Mouse (Mus musculus) spleen, postnatal 14 days (tissue): Measurements from ENCODE around the gene Prkcsh.

ENCODE experiments used
- DNase-seq, 2 experiments: peaks; one replicate each; pipeline ENCODE4 v3.0.0; 2021 to 2022; ENCODE audit warnings: low spot score in 2 of 2

The Prkcsh gene

GRCm38 (mm10) chr9:21987592-21988342 is 14.8 kb upstream of the Prkcsh start:
- DNase-seq = no peak

DNA sequence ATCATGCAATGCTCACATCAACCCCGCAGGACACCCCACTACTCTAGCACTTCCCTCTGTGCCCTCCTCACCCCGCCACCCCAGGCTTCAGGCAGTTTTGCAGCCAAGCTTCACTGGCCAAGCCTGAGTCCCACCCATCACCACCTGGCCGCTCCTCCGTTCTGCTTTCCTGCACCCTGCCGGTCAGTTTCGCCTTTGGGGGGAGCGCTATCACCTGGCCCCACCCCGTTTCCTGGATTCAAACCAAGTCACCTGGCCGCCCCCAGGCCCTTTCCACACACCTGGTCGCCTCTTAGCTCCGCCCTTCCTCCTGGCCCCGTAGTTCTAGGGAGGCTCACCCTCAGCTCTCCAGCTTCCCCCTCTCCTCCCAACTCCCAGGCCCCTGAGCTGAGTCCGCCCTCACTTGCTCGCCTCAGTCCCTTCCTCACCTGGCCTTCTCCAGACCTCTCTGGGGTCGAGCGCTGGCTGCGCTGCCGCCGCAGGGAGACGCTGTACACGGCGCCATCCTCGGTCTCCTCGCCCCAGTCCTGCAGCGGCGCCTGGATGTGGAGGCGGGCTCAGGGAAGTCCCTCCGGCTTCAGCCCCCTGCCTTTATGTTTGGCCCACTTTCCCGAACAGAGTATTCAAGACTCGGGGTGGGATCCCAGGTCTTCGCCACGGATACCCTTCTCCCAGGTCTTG is 14.0 kb upstream of the Prkcsh start:
- no peak for DNase-seq

DNA sequence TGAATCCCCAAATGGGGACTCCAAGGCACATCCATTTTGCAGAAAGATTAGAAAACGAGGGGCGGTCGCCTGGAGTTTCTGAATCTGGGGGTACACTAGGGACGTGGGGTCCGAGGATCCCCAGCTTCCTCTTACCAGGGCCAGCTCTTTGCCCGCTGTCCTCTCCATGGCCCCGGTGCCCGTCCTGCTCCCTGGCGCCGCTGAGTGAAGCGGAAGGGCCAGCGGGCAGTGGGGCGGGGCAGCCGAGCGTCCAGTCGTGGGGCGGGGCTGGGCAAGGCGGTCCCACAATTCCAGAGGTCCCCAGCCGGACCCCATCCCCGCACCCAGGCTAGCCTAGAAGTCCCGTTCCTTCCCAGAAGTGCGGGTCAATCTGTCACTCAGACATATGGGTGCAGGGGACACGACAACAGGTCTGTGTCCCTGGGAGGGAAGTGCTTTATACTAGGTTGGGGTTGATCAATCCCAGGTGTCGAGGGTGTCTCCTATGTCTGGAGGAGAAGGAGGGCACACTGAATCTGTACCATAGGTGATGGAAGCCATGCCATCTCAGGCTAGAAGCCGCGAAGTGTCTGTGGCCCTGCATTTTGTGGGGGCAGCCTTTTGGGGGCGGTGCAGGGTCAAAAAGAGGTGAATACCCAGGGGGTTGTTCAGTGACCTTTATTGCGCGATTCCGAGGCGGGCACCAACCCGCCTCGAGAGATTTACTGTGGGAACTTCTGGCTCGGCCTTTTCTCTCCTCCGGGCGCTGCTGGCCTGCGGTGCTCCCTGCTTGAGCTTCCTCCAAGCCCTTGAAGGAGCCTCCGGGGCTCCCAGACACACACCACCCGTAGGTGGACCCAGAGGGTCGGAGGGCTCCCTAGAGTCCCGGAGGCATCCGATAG is 13.1 kb upstream of the Prkcsh start, which contains the start of gene Rgl3:
TSS of gene Rgl3 (minus strand) at position 217 of the 881 bp plus-strand sequence.
- DNase-seq = no peak

DNA sequence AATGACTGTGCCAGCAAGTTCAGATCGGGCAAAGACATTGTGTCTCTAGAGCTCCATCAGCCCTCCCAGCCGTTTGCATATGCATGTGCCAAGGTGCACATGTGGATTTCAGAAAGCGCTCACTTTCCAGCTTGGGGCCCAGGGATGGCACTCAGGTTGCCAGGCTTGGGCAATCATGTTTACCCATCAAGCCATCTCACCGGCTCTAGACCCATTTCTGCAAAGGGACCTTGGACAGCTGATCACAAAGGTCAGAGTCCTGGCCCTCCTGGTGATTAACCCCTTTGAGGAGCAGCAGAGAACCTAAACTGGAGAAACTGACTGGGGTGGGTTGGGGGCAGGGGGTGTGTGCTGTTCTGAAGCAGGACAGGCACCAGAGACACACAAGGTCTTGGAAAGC is 10.4 kb upstream of the Prkcsh start:
- DNase-seq = no peak

- no peak for DNase-seq
These were observed 6.3 kb upstream of the Prkcsh start for GRCm38 (mm10) chr9:21996178-21996867.

- DNase-seq = no peak
These were observed 2.3 kb upstream of the Prkcsh start for GRCm38 (mm10) chr9:22000296-22000695.

DNA sequence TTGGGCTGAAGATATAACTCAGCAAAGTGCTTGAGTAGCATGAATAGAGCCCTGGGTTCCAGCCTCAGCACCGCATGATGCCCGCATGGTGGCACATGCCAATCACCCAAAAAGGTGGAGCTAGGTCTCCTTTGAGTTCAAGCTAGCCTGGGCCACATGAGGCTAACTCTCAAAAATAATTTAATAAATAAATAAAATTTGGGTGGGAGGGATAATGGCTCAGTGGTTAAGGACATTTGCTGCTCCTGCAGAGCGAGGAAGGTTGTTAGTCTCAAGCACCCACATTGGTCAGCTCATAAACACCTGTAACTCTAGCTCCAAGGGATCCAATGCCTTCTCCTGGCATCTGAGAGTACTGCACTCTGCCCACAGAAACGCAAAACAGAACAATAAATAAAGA is 973 bp upstream of the Prkcsh start:
- no peak for DNase-seq

DNA sequence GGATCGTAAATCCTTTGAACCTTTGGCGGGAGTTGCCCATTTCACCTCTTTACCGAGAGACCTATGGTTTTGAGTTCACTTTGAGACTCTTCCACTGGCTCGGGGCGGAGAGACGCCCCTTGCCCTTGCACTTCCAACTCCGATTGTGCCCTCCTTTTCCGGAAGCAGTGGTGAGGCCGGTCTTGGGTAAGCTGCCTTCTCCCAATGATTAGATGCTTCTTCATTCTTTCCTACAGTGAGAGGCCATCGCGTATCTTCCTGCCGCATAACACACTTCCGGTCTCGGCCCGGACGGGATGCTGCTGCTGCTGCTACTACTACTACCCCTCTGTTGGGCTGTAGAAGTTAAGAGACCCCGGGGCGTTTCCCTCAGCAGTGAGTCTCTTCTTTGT is 553 bp downstream of the Prkcsh start:
- peak in 1 of 2 experiments; percentile 19 for DNase-seq

GRCm38 (mm10) chr9:22004546-22004945 is 1.9 kb downstream of the Prkcsh start:
- DNase-seq = no peak

GRCm38 (mm10) chr9:22011055-22011454 is 8.4 kb downstream of the Prkcsh start:
- DNase-seq = no peak

GRCm38 (mm10) chr9:22012731-22013130 is 10.1 kb downstream of the Prkcsh start:
- DNase-seq = no peak

- no peak for DNase-seq
These were observed 13.6 kb downstream of the Prkcsh start for GRCm38 (mm10) chr9:22016245-22016644.

DNA sequence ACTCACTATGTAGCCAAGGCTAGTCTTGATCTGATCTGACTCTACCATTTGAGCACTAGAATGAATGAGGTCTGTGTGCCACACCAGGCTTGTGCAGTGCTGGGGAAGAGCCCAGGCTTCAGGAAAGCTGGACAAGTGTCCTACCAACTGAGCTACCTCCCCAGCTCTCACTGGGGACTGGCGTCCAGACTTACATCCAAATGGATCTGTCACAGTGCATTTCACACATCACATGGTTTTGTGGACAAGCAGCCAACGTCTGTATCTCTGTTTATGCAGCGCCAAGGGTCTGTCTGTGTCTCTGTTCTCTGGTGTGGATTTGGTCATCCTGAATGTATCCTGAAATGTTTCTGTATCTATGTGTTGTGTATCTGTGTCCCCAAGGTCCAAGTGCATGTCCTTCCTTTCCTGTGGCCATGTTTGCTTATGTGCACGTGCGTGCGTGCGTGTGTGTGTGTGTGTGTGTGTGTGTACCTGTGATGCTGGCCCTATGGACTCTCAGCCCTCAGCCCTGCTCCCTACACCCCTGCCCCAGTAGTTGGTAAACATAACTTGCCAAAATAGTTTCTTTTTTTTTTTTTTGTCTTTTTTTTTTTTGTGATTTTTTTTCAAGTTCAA is 14.7 kb downstream of the Prkcsh start:
- DNase-seq = no peak

DNA sequence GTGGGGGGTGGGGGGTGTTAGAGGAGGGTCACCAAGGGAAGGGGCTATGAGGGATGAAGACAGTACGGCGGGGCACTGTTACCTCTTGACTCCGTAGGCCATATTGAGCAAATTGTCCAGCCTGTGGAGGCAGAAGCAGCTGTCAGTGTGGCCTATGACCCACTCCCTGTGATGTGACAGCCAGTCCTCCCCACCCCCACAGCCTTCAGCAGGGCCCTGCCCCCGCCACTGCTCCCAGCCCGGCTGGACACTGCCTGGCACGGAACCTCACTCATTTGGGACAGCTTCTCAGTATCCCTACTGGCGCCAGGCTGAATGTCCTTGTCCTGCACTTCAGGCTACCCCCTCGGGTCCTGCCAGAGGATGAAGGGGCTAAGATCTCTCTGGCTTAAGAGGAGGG is 22.0 kb downstream of the Prkcsh start:
- no peak for DNase-seq

DNA sequence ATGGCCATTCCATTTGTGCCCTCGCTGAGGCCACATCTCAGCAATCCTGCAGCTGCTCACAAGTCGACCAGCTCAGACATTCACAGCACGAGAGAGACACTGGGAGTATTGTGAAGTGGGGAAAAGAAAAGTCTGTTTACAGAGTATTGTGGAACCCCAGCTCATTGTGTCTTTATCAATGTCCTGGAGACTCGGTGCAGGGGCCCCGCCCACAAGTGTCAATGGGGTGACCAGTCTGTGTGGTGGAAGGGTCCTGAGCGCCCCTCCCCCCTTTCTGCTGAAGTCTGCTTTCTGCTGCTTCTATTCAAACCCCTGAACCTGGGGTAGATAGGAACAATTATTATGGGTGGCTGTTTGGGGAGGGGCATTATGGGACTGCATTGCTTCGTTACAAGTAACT is 25.9 kb downstream of the Prkcsh start:
- no peak for DNase-seq

DNA sequence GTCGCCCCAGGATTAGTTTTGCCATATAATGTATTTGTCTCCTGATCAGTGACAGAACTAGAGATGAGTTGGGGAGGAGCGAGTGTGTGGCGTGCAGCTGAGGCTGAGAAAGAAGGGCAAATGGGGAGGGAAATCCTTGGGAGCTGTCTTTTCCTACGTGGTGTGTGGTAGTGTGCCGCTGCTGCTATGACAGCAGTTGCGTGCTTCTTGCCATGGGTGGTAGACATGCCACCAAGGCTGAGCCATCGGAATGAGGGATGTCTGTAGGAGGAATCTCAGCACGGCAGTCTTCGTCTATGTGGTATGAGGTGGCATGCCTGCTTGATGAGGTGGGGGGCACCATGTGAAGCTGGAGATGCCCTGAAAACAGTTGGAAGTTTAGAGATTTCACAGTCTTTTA is 27.8 kb downstream of the Prkcsh start:
- DNase-seq = no peak

- DNase-seq = no peak
These were observed 32.9 kb downstream of the Prkcsh start for GRCm38 (mm10) chr9:22035300-22036044.

GRCm38 (mm10) chr9:22037826-22038225 is 35.2 kb downstream of the Prkcsh start:
- DNase-seq = no peak

DNA sequence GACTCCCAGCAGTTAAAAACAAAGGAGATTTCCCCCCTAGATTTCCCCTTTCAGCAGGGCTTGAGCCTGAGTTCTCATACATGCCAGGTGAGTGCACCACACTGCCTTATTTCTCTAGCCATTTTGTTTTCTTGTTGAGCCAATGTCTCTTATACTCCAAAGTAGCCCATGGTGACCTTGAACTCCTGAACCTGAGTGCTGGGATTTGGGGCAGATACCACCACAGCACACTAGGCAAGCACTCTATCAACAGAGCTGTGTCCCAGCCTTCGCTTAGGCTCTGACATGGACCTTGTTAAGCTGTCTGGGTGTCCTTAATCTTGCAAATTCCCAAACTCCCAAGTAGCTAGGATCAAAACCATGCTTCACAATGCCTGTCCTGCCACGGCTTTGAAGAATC is 39.2 kb downstream of the Prkcsh start:
- no peak for DNase-seq

- DNase-seq = no peak
These were observed 44.7 kb downstream of the Prkcsh start for GRCm38 (mm10) chr9:22047329-22047728.

- DNase-seq = no peak
These were observed 46.7 kb downstream of the Prkcsh start for GRCm38 (mm10) chr9:22049315-22049714.
